Mouse (Mus musculus) forebrain, embryonic 12.5 days (tissue): ENCODE results near the gene Ggt5. TPM values are rescaled to one million over a fixed set of nuclear protein-coding genes. Genes with fewer than 3 reads are reported as not detected.

Experiments
- ATAC-seq: fragments of 200-750 bp; cut with Nextera tagmentation; 2 replicates; pipeline ENCODE4 v1.8.0; 2017; ENCODE audit warnings: moderate TSS enrichment; ENCODE audit not compliant: low FRiP score
- H3K27ac ChIP-seq: fragments of 300-500 bp; sonication (generic); 2 replicates; pipeline ENCODE4 v1.5.1; 2016; ENCODE audit warnings: mild to moderate bottlenecking
- H3K27me3 ChIP-seq: fragments of 300-500 bp; sonication (generic); 2 replicates; pipeline ENCODE4 v1.6.1; 2016; ENCODE audit warnings: mild to moderate bottlenecking
- H3K36me3 ChIP-seq: fragments of 300-500 bp; sonication (generic); replicated peaks from 2 replicates; pipeline ENCODE4 v1.6.1; 2016; ENCODE audit warnings: mild to moderate bottlenecking
- H3K4me1 ChIP-seq: fragments of 300-500 bp; sonication (generic); 2 replicates; pipeline ENCODE4 v1.6.1; 2016
- H3K4me2 ChIP-seq: fragments of 300-500 bp; sonication (generic); 2 replicates; pipeline ENCODE4 v1.6.1; 2016; ENCODE audit warnings: mild to moderate bottlenecking, moderate library complexity
- H3K4me3 ChIP-seq: fragments of 300-500 bp; sonication (generic); replicated peaks from 2 replicates; pipeline ENCODE4 v1.5.1; 2016; ENCODE audit warnings: mild to moderate bottlenecking
- H3K9ac ChIP-seq: fragments of 300-500 bp; sonication (generic); 2 replicates; pipeline ENCODE4 v1.6.1; 2016; ENCODE audit warnings: mild to moderate bottlenecking
- H3K9me3 ChIP-seq: fragments of 300-500 bp; sonication (generic); 2 replicates; pipeline ENCODE4 v1.6.1; 2016
- WGBS: fragments of 180-500 bp; shearing (Covaris S2); methylation state at CpG from one replicate; pipeline ENCODE4 v1.1.7; 2016; 5-methylcytosine and 5-hydroxymethylcytosine counted together
- polyA plus RNA-seq: library from polyadenylated mRNA; unstranded; fragments of >200 nt; fragmentation: Nextera tagmentation; extraction: Ambion mirVana; gene quantifications from 2 replicates; pipeline ENCODE4 v1.2.1, GENCODE M21; 2016

The Ggt5 gene
- polyA plus RNA-seq, 1 experiment from 2014 or later, result 0.74 TPM

GRCm38 (mm10) chr10:75595981-75596380 lies 6.8 kb downstream of the Ggt5 start:
- Histone ChIP-seq H3K4me3 (no peak overlapping the region), H3K36me3 (no peaks in the 10 kb centered on the region), H3K4me2 (no peak overlapping the region), H3K9me3 (peaks cover 6% of the 10 kb centered on the region; the same call in 1 of the 2 replicates), H3K27me3 (no peaks in the 10 kb centered on the region), H3K4me1 (no peaks in the 10 kb centered on the region), H3K9ac (no peak overlapping the region), H3K27ac (no peak overlapping the region)
- ATAC-seq, result no peak
- 86% methylated on average over 8 of the region's 8 CpGs for WGBS

- no peaks in the 10 kb centered on the region for H3K4me1 ChIP-seq
- ATAC-seq, result no peak
- H3K27ac ChIP-seq, result no peak overlapping the region
- WGBS, result 89% methylated on average over 7 of the region's 7 CpGs
- no peaks in the 10 kb centered on the region for H3K36me3 ChIP-seq
- H3K9ac ChIP-seq, result no peak overlapping the region
- H3K9me3 ChIP-seq, result peaks cover 6% of the 10 kb centered on the region; the same call in 1 of the 2 replicates
- H3K27me3 ChIP-seq, result no peaks in the 10 kb centered on the region
- no peak overlapping the region for H3K4me3 ChIP-seq
- H3K4me2 ChIP-seq, result no peak overlapping the region
Measured at GRCm38 (mm10) chr10:75600189-75600730, 11.1 kb downstream of the Ggt5 start.

- H3K27ac ChIP-seq, result no peak overlapping the region
- H3K4me3 ChIP-seq, result no peak overlapping the region
- WGBS, result 43% methylated on average over 11 of the region's 11 CpGs
- ATAC-seq, result no peak
- no peak overlapping the region for H3K9ac ChIP-seq
- no peaks in the 10 kb centered on the region for H3K4me1 ChIP-seq
- no peaks in the 10 kb centered on the region for H3K27me3 ChIP-seq
- no peaks in the 10 kb centered on the region for H3K9me3 ChIP-seq
- no peak overlapping the region for H3K4me2 ChIP-seq
- H3K36me3 ChIP-seq, result no peaks in the 10 kb centered on the region
Measured at GRCm38 (mm10) chr10:75605162-75605846, 16.2 kb downstream of the Ggt5 start.

GRCm38 (mm10) chr10:75607253-75607652 lies 18.1 kb downstream of the Ggt5 start:
- Histone ChIP-seq H3K4me3 (no peak overlapping the region), H3K9me3 (no peaks in the 10 kb centered on the region), H3K4me2 (no peak overlapping the region), H3K36me3 (no peaks in the 10 kb centered on the region), H3K27ac (no peak overlapping the region), H3K4me1 (no peaks in the 10 kb centered on the region), H3K27me3 (no peaks in the 10 kb centered on the region), H3K9ac (no peak overlapping the region)
- 90% methylated on average over 4 of the region's 4 CpGs for whole genome bisulfite sequencing
- no peak for ATAC-seq

- 89% methylated on average over 11 of the region's 11 CpGs for WGBS
- Histone ChIP-seq H3K4me2 (no peak overlapping the region), H3K9me3 (no peaks in the 10 kb centered on the region), H3K36me3 (no peaks in the 10 kb centered on the region), H3K27ac (no peak overlapping the region), H3K9ac (no peak overlapping the region), H3K4me3 (no peak overlapping the region), H3K27me3 (no peaks in the 10 kb centered on the region), H3K4me1 (no peaks in the 10 kb centered on the region)
- ATAC-seq, result no peak
Measured at GRCm38 (mm10) chr10:75608975-75609374, 19.8 kb downstream of the Ggt5 start.

GRCm38 (mm10) chr10:75610486-75610885 lies 21.3 kb downstream of the Ggt5 start:
- ATAC-seq, result no peak
- H3K9me3 ChIP-seq, result no peaks in the 10 kb centered on the region
- 63% methylated on average over 7 of the region's 7 CpGs for WGBS
- H3K27ac ChIP-seq, result no peak overlapping the region
- H3K36me3 ChIP-seq, result no peaks in the 10 kb centered on the region
- H3K9ac ChIP-seq, result no peak overlapping the region
- H3K4me3 ChIP-seq, result no peak overlapping the region
- no peaks in the 10 kb centered on the region for H3K4me1 ChIP-seq
- H3K27me3 ChIP-seq, result no peaks in the 10 kb centered on the region
- H3K4me2 ChIP-seq, result no peak overlapping the region

- Histone ChIP-seq H3K36me3 (no peaks in the 10 kb centered on the region), H3K9me3 (no peaks in the 10 kb centered on the region)
- 94% methylated on average over 4 of the region's 4 CpGs for WGBS
Measured at GRCm38 (mm10) chr10:75616044-75616443, 26.9 kb downstream of the Ggt5 start.

GRCm38 (mm10) chr10:75620818-75621217 lies 31.7 kb downstream of the Ggt5 start:
- H3K4me1 ChIP-seq, result no peaks in the 10 kb centered on the region
- ATAC-seq, result no peak
- H3K27me3 ChIP-seq, result no peaks in the 10 kb centered on the region
- H3K36me3 ChIP-seq, result no peaks in the 10 kb centered on the region
- H3K27ac ChIP-seq, result no peak overlapping the region
- no peak overlapping the region for H3K9ac ChIP-seq
- no peaks in the 10 kb centered on the region for H3K9me3 ChIP-seq
- H3K4me3 ChIP-seq, result no peak overlapping the region
- 51% methylated on average over 3 of the region's 3 CpGs for WGBS
- H3K4me2 ChIP-seq, result no peak overlapping the region

More at GRCm38 (mm10) chr10:75616044-75616443, 26.9 kb downstream of the Ggt5 start:
- no peak for ATAC-seq
- H3K27ac ChIP-seq, result no peak overlapping the region
- H3K4me3 ChIP-seq, result no peak overlapping the region
- no peak overlapping the region for H3K4me2 ChIP-seq
- H3K27me3 ChIP-seq, result no peaks in the 10 kb centered on the region
- no peaks in the 10 kb centered on the region for H3K4me1 ChIP-seq
- no peak overlapping the region for H3K9ac ChIP-seq

GRCm38 (mm10) chr10:75625920-75626319 lies 36.8 kb downstream of the Ggt5 start:
- Histone ChIP-seq H3K9me3 (no peaks in the 10 kb centered on the region), H3K27me3 (no peaks in the 10 kb centered on the region), H3K4me2 (no peak overlapping the region), H3K27ac (no peak overlapping the region), H3K4me3 (no peak overlapping the region), H3K9ac (no peak overlapping the region), H3K4me1 (no peaks in the 10 kb centered on the region), H3K36me3 (no peaks in the 10 kb centered on the region)
- 67% methylated on average over 6 of the region's 6 CpGs for WGBS
- ATAC-seq, result no peak

GRCm38 (mm10) chr10:75626991-75627390 lies 37.9 kb downstream of the Ggt5 start:
- Histone ChIP-seq H3K4me3 (no peak overlapping the region), H3K4me2 (no peak overlapping the region), H3K9me3 (no peaks in the 10 kb centered on the region), H3K27ac (no peak overlapping the region), H3K27me3 (no peaks in the 10 kb centered on the region), H3K4me1 (no peaks in the 10 kb centered on the region), H3K9ac (no peak overlapping the region), H3K36me3 (no peaks in the 10 kb centered on the region)
- no peak for ATAC-seq
- 84% methylated on average over 3 of the region's 3 CpGs for WGBS

- ATAC-seq, result no peak
- WGBS, result 78% methylated on average over 3 of the region's 3 CpGs
Measured at GRCm38 (mm10) chr10:75627490-75627889, 38.4 kb downstream of the Ggt5 start.

GRCm38 (mm10) chr10:75632633-75633032 lies 43.5 kb downstream of the Ggt5 start:
- H3K36me3 ChIP-seq, result no peaks in the 10 kb centered on the region
- H3K4me1 ChIP-seq, result no peaks in the 10 kb centered on the region
- no peak for ATAC-seq
- 85% methylated on average over 5 of the region's 5 CpGs for WGBS
- H3K4me2 ChIP-seq, result no peak overlapping the region
- H3K4me3 ChIP-seq, result no peak overlapping the region
- H3K9me3 ChIP-seq, result no peaks in the 10 kb centered on the region
- H3K9ac ChIP-seq, result no peak overlapping the region
- H3K27ac ChIP-seq, result no peak overlapping the region
- no peaks in the 10 kb centered on the region for H3K27me3 ChIP-seq

More at GRCm38 (mm10) chr10:75627490-75627889, 38.4 kb downstream of the Ggt5 start:
- no peak overlapping the region for H3K27ac ChIP-seq
- no peaks in the 10 kb centered on the region for H3K27me3 ChIP-seq
- H3K36me3 ChIP-seq, result no peaks in the 10 kb centered on the region
- no peak overlapping the region for H3K4me2 ChIP-seq
- H3K4me3 ChIP-seq, result no peak overlapping the region
- H3K9ac ChIP-seq, result no peak overlapping the region
- no peaks in the 10 kb centered on the region for H3K9me3 ChIP-seq
- H3K4me1 ChIP-seq, result no peaks in the 10 kb centered on the region

- no peak for ATAC-seq
Measured at GRCm38 (mm10) chr10:75633048-75633447, 43.9 kb downstream of the Ggt5 start.

More at GRCm38 (mm10) chr10:75633048-75633447, 43.9 kb downstream of the Ggt5 start:
- Histone ChIP-seq H3K4me1 (no peaks in the 10 kb centered on the region), H3K4me3 (no peak overlapping the region), H3K9me3 (no peaks in the 10 kb centered on the region), H3K27ac (no peak overlapping the region), H3K36me3 (no peaks in the 10 kb centered on the region), H3K4me2 (no peak overlapping the region), H3K9ac (no peak overlapping the region), H3K27me3 (no peaks in the 10 kb centered on the region)
- WGBS, result 88% methylated on average over 5 of the region's 5 CpGs
